Mouse (Mus musculus) liver, postnatal 0 days (tissue): ENCODE measurements around the gene Pfkp.

Experiments
- CTCF ChIP-seq: sonication (generic); IDR thresholded peaks from 2 replicates; pipeline ENCODE4 v1.5.1; 2016; ENCODE audit warnings: antibody characterized with exemption, low read depth
- EP300 ChIP-seq: IDR thresholded peaks from 2 replicates; pipeline ENCODE4 v1.6.1; 2016; ENCODE audit warnings: antibody characterized with exemption, low read depth, mild to moderate bottlenecking

GRCm38 (mm10) chr13:6600626-6601025 is 48.0 kb downstream of the Pfkp start:
- no peak for TF ChIP-seq CTCF
- TF ChIP-seq EP300 = no peak
